Mouse (Mus musculus) lung, postnatal 4 days (tissue): ENCODE measurements at regions not wholly inside any gene's neighbourhood (a gene's known extent, or its start where the extent isn't known, plus 50 kb on each side); places are given as distances from the start of the nearest gene placed in this dataset.
"Not testable (repeated sequence)": the region's sequence is repeated elsewhere in the genome, so short reads cannot be mapped to it uniquely, and the experiment has no call there.

Source experiments
- DNase-seq, 2 experiments: peaks; one replicate each; pipeline ENCODE4 v3.0.0; 2021

DNA sequence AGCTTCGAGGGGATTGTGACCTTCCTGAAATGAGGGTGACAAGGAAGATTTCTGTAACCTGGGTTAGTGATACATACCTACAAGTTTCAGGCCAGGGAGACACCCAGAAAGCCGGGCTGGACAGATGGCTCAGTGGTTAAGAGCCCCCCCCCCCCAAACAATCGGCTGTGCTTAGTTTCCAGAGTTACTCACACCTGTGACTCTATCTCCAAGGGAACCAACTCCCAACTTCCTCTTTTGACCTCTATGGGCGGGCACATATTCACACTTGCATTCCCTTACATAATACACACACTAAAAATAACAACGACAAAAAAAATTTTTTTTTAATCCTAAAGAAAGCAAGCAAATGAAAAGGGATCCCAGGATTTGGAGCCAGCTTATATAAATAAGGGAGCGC lies 283.0 kb upstream of the Arglu1 start:
- no peak for DNase-seq

DNA sequence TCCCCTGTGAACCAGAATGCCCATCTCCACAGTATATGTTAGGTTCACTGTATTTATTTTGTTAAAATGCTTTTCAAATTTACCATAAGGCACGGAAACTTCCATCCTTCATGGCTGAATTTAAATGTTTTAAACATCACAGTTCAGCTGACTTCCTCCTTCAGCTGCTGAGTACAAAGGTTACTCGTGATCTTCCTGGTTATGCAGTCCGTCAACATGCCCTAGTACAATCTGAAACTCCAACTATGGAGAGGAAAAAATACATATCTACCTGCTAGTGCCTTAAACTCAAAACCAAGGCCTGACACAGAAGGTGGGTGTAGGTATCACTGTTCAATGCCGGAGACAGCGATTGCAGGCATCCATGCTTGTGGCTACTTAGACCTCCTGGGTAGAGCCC lies 280.5 kb upstream of the Arglu1 start:
- no peak for DNase-seq

DNA sequence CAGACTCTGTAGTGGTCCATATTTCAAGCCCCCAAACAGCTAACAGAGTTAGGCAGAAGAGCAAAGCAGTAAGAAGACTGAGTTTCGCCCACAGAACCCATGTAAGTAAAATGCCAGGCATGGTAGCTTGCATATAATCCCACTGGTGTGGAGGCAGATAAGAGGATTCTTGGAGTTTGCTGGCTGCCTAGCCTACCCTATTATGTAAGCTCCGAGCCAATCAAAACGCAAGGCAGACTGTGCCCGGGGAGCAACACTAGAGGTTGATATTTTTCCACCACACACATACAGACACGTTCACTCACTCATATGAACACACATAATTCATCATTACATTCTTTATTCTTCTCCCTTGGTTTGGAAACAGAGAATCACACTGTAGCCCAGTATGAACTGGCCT lies 280.0 kb upstream of the Arglu1 start:
- no peak for DNase-seq

DNA sequence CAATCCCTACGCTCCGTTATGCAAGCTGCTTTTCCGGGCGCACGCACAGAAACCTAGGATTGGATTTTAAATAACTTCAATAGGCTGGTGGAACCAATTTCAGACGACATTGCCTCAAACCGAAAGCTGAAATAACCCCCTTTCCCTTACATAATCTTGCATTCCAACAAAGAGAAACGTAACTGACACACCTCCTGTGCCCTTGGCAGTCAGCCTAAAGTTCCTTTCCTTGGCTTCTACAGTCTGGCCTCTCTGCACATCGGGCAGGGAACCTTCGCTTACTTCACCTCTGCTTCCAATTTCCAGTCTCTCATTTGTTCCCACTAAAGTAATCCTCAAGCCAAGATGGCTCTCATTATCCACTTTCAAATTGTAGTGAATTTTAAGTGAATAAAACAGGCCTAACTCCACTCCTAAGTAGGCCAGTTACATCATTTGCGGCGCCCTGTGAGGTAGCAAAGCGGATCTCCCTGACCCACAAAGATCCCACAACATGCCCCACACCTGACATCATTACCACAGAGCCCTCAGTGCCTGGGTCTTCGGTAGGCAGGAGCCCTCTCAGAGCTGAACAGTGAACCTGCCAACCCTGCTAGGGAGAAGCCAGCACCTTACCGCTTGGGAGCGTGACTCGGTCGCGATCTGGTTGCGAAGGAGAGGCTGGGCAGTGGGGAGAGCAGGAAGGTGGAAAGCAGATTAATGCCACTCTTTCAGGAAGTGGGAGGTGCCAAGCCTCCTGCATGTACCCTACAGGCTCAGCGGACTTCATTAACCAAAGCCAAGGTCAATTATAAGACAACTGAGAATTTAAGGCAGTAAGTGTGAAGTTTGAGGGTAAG lies 279.0 kb upstream of the Arglu1 start:
- peak in 1 of 2 experiments; percentile 36 for DNase-seq

DNA sequence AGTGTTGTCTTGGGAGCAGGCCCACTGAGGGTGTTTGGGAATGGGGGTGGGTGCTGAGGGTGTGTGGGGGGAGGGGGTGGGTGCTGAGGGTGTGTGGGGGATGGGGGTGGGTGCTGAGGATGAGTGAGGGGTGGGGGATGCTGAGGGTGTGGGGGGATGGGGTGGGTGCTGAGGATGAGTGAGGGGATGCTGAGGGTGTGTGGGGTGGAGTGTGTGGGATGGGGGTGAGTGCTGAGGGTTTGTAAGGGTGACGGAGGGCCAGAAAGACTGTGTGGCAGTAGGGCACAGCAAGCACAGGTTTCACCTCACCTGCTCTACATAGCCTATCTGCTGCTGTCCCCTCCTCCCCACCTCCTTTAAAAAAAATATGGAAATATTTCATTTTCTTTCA lies 276.3 kb upstream of the Arglu1 start:
- no peak for DNase-seq

DNA sequence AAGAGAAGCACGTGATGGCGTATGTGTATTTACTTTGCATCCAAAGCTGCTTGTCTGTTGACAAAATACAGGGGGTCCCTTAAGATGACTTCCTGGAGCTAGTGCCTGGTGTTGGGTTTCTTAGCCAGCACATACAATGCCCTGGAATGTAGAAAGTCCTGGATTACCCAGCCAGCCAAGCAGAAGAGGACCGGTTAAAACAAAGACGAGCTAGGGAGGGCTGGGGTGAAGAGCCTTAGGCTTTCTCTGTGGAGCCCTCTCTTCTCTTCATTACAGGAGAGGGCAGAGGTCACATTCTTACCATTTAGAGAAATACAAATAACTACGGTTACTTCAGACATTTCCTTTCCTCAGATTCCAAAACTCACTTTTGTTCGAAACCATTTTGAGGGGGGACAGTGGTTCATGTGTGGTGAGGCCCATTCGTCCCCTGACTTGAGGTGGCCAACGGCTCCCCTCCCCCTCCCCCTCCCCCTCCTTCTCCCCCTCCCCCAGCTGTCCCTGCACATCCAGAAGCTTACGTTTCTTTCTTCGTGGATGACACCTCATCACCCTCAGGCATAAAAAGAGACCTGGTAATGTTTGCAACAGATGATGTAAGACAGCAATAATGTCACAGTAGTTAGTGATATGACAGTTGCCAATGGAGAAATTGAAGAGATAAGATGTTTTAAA lies 275.8 kb upstream of the Arglu1 start:
- DNase-seq = no peak

- DNase-seq = no peak
Measured at GRCm38 (mm10) chr8:8960221-8960620, 269.9 kb upstream of the Arglu1 start.

GRCm38 (mm10) chr8:8959787-8960093 lies 269.4 kb upstream of the Arglu1 start:
- DNase-seq = no peak

- no peak for DNase-seq
Measured at GRCm38 (mm10) chr8:8959021-8959786, 268.9 kb upstream of the Arglu1 start.

GRCm38 (mm10) chr8:8958140-8958539 lies 267.8 kb upstream of the Arglu1 start:
- DNase-seq = not testable (repeated sequence)

GRCm38 (mm10) chr8:8952212-8952611 lies 261.9 kb upstream of the Arglu1 start:
- DNase-seq = no peak

GRCm38 (mm10) chr8:8951186-8951585 lies 260.9 kb upstream of the Arglu1 start:
- no peak for DNase-seq

GRCm38 (mm10) chr8:8947516-8948161 lies 257.3 kb upstream of the Arglu1 start:
- no peak for DNase-seq

- DNase-seq = no peak
Measured at GRCm38 (mm10) chr8:8942991-8943390, 252.7 kb upstream of the Arglu1 start.

- DNase-seq = no peak
Measured at GRCm38 (mm10) chr8:8940899-8941298, 250.6 kb upstream of the Arglu1 start.

DNA sequence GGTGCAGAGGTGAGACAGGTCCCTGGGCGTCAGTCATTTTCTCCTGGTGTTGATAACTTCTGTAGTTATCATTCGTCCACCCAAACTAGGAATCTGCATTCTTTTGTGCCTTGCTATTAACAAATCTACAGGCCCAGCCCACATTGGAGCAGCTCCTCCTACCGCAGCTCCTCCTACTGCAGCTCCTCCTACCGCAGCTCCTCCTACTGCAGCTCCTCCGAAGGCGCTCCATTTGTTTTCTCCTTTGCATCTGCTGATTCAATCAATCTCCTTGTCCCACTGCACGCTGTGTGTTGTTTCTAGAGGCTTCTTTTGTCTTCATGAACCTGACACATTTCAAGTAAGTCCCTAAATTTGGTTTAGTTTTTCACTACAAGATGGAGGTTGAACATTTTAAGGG lies 248.2 kb upstream of the Arglu1 start:
- no peak for DNase-seq

GRCm38 (mm10) chr8:8932466-8932865 lies 242.1 kb upstream of the Arglu1 start:
- no peak for DNase-seq

DNA sequence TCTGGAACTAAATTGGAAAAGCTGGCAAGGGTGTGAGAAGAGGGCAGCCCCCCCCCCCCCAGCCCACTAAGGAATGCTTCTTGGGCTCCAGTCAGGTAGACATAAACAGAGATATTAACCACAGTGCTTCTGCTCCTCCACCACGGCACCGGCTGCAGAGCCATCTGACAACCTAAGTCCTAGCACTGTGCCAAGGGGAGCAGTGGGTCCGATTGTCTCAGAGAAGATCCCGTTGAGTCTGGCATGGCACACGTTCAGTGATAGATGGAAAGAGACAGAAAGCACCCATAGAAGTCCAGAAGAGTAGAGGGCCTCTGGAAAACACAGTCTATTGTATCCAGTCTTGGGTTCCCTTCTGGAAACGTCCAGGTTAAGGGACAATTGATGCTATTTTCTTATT lies 241.4 kb upstream of the Arglu1 start:
- DNase-seq = no peak

- DNase-seq = no peak
Measured at GRCm38 (mm10) chr8:8928074-8928862, 237.9 kb upstream of the Arglu1 start.

- DNase-seq = no peak
Measured at GRCm38 (mm10) chr8:8921446-8921845, 231.1 kb upstream of the Arglu1 start.

DNA sequence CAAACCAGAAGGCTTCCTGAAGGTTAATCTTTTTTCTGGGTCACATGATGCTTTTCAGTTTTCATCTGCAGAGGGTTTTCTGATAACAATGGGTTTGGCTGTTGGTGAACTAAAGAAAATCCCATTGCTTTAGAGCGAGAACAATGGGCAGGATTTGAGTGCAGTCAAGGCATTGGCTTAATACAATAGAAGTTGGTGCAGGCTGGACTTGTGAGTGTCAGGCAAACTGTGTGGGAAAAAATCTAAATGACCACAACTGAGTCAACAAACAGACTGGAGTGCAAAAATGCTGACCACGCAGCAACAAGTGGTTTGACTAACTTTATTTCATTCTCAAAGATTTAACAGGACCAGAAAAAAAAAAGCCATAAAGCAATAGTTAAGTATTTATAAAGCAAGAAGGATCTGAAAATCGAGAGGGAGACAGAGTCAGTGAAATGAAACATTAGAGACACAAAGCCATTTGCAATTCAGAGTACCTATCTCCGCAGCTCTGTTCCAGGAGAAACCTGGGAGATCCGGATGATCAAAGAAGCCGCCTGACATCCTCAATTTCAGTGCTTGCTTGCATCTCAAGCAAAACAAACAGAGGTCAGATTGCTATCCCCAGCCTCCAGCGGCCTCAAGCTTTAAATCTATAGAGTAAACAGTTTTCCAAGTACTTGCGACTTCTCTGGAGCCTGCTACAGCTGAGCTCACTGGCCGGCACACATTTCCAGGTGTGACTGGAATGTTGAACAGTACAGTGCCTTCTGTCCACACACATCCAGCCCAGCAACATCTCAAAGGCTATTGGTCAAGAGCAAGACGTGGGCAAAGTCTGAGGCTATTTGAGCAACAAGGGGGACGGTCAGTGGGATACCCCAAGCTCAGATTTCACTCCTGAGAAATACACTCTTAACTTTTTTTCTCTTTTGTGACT lies 229.5 kb upstream of the Arglu1 start:
- no peak for DNase-seq
